Mouse (Mus musculus) right cerebral cortex, postnatal 4 days (tissue): Measurements from ENCODE around the gene Rd3.

Experiments
- DNase-seq: peaks from one replicate; pipeline ENCODE4 v3.0.0-alpha.2; 2022

Rd3 gene

DNA sequence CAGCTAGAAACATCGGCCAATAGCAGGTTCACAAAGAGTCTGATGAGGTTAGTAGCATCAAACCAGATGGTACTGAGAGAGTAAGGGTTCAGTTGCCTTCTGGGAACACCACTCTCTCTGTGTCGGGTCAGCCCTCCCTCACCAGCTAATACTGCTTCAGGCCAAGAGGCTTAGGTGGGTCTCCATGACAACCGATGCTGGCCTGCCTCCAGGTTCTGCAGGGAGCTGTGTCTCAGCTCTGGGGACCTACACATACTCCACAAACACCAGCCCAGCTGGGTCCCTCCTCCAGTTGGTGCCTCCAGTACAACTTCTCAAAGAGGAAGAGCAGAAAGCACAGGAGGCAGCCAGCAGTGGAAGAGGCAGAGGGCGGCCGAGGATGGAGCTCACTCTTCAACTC, at the start of gene Rd3:
Rd3 (plus strand) TSS at position 184 of the 400 bp plus-strand sequence.
- DNase-seq, result peak; percentile 76

DNA sequence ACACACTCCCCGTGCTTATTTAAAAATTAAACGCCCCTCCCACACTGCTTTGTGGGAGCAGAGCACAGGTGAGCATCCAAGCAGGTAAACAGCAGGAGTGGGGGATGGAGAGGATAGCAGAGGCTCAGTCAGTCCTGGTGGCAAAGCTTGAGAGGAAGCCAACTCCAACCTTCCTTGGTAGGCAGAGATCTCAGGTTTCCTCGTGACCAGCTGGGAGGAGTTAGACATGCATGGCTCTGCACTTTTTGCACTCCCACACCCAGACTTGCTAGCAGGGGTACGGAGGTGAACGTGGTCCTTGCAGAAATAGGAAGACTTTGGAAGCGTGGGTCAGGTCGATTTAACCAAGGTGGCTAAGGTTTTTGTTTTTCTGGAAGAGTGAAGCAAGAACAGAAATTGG, 48.8 kb upstream of the Rd3 start:
- no peak for DNase-seq

DNA sequence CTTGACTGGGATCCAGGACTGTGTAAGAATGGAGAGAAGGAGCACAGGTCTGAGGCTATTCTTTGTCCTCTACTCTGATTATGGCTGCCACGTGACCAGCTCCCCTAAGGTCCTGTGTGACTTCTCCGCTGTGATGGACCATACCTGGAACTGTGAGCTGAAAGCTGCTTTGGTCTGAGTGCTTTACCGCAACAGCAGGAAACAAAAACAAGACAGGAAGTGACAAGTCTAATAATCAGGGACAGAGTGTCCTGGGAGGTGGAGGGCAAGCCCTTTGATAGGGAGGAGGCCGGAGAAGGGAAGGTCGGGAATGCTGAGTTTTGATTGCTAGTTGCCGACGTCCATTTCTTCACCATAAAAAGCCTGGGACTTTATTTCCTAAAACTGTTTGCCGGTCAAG, 48.1 kb upstream of the Rd3 start:
- no peak for DNase-seq

DNA sequence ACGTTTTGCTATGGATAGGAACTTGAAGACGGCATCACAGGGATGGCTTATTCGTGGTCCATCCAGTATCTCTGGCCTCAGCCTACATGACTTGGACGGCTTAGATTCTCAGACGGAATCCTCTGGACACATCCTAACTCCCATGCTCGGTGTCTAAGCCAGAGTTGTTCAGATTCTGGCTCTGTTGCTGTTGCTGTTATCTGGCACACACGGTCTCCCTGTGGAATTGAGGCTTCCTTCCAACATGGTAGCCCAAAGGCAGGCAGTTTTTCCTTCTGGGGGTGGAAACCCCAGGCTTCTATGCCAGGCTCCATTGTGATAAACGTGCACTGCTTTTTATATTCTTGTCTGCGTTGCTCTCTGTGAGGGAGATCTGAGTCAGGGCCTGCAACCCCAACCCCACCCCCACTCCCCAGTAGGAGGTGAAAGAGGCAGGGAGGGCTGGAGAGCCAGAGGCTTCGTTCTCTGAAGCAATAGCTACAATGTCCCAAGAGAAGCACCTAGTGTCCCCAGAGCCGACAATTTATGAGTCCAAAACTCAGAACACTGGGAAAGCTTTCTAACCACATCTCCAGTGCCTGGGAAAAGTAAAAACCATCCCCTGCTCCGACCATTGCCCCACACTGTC, 47.2 kb upstream of the Rd3 start:
- DNase-seq, result no peak

DNA sequence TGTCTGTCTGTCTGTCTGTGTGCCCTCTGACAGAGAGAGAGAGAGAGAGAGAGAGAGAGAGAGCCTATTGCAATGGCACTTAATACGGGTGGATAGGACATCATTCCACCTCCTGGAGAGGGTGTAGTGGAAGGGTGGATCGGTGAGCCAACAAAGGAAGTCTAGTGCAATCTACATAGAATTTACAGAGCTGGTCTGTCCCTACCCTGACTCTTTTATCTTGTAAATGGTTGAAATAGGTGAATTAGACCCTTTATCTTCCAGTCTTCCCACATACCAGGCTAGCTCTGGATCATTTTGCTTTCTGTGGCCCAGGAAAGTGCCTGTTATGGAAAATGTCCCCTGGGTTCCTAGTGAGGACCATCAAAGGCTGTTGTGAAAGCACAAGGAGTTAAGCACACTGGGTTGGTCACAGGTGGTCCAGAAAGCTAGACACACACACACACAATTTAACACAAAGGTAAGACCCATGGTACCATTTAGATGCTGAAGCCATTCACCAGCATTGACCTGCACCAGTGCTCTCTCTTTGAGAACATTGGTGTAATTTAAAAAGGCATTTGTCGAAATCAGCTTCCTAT, 46.6 kb upstream of the Rd3 start:
- DNase-seq, result no peak

DNA sequence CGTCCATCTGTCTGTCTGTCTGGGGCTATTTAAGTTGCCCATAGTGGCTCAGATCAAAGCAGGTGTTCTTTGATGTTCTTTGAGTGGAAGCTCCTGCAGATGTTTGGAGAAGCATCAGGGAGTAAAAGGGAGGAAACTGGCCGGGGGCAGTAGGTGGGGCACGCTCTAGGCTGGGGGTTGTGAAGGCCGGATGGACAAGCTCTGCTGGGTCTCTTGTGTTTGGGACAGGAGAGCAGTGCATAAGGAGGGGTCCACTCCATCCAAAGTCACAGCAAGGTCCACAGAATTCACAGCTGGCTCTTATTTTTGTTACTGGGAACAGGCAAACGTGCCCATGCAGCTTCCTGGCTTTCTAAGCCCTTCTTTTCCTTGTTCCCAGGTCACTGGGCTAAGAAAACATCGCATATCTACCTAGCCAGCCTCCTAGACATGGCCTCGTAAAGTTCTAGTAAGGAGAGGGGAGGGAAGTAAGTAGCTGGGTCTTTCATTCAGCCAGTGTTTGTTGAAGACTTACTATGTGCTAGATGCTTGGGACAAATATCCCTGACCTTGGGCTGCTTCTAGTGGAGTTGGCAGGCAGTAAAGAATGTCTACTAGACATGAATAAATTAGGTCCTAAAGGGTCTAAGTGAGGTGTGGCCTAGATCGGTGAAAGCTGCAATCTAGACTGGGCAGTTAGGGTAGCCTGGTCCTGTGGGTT, 44.7 kb upstream of the Rd3 start:
- no peak for DNase-seq

DNA sequence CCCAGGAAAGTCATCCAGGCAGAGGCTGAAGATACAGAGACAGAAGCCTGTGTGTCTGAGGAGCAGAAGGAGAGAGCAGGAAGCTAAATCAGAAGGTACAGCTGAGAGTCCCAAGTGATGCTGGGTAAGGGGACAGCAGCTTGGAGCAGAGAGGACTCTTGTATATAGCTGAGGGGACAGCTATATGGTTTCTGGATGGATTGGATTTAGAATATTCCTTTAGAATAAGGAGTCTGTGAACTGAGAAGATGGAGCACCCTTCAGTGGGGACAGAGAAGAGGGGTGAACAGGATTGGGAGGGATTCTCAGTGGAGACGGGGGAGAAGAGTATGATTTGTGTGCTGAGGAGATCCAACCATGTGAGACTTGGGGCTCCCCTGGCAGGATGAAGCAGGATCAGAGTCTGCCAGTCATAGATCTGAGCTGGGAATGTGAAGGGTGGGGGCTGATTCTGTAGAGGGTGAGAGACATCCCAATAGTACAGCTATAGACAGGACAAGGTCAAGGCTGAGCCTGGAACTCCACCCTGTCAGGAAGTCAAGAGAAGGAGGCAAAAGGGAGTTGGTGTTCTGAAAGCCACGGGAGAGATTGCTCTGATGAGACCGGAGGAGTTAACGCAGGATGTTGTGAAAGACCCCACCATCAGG, 44.1 kb upstream of the Rd3 start:
- no peak for DNase-seq

DNA sequence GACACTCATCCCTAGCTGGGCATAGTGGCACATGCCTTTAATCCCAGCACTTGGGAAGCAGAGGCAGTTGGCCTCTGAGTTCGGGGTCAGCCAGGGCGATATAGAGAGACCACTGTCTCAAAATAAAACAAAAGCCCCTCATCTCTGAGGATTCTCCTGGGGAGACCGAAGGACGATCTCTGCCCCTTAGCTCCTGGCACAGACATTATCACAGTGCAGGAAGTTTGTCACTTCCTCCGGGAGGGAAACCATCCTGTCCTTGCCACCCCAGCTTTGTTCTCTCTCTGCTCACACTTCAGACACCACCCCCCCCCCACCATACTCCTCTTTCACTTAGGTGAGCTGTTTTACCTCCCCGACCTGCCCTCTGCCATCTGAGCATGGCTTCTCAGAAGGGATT, 33.5 kb upstream of the Rd3 start:
- DNase-seq, result no peak

DNA sequence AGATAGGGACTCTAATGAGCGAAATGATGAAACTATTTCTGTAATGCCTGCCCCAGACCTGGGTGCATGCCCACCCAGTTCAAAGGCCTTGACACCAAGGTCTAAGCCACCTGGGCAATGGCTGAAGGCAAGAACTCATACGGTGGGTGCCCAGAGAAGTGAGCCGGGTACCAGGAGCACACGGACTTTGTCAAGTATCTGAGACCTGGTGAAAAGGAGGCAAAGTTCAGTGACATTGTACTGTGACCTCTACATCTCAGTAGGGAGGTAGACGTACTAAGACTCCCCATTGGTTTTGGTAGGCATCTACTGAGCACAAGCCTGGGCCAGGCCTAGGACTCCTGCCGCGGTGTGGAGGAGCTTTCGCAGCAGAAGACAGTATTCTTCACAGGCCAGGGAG, 31.8 kb upstream of the Rd3 start:
- no peak for DNase-seq

DNA sequence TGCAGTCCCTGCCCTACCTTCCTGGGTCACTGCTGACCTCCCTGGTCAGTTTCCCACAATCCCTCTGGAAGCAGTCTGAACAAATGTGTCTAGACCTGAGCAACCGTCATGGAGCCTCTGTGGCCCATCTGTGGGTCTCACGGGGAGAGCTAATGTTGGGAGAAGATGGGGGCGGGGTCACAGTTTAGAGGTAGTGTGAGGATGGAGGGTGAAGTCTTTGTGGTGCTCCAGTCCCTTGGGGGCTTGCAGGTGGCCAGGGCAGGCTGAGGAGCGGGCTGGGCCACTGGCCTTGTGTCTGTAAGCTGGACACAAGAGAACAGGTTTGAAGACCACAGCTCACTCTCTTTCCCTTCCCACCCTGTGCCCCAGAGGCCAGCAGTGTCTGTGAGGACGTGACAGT, 31.4 kb upstream of the Rd3 start:
- DNase-seq, result no peak

DNA sequence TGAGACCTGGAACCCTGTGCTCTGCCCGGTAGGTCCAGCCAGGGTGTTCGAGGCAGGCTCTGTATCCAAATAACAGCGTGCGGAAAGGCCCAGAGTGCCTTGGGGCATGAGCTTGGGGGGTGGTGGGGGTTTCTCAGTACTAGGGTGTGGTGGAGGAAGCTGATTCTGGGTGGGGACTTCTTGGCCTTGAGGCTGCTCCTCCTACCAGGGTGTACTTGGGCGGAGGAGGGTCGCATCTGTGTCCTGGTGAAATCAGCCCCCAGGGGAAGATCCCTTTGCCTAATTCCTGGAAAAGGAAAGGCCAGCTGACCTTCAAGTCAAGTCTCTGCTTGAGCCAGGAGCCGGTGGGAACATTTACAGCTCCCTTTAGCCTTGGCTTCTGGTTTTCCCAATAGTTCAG, 30.9 kb upstream of the Rd3 start:
- DNase-seq, result no peak

DNA sequence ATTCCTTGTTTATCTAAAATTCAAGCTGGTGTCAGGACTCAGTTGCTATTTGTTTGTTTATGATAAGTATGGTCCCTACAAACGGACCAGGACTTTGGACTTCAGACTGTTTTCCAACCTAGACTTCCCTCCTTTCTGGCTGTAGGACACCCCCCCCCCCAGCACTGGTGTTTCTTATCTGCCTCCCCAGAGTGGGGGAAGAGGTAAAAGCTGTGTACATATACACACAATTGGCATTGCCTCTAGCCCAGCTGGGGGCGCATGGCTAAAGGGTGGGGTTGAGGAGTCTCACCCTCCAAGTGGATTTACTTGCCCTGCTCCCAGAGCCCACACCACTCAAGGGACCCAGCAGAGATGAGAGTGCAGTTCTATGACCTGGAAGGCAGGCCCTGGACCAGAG, 30.3 kb upstream of the Rd3 start:
- no peak for DNase-seq

DNA sequence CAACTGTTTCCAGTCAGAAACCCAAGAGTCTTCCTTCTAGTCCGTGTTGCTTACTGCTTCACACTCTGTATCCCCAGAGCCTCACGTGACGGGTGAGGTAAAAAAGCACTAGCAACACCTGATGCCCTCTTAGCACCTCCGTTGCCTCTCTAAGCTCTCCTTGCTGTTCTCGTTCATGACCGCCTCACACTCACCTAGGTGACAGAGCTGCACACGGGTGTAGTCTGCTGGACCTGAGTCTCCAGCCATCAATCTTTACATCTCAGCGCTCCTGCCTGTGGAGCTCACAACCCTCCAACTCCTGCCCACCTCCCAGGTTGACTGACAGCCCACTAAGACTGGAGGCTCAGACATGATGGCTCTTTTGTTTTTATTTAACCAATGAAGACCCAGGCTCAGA, 29.4 kb upstream of the Rd3 start:
- no peak for DNase-seq

DNA sequence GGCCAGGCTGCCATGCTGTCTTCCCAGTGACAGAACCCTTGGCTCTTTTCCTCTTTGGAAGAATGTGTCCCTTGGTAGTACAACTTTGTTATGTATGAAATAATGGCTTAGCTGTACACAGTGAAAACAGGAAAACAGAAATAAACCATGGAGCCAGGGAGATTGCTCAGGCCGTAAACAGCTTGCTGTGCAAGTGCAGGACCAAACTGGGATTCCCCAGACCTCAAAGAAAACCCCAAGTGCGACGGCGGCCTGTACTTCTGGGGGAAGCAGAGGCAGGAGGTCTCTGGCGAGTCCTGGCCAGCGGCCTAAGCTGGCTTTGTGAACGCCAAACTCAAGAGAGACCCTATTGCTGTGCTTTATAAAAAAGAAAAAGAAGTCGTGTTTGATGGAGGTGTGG, 28.6 kb upstream of the Rd3 start:
- DNase-seq, result no peak

DNA sequence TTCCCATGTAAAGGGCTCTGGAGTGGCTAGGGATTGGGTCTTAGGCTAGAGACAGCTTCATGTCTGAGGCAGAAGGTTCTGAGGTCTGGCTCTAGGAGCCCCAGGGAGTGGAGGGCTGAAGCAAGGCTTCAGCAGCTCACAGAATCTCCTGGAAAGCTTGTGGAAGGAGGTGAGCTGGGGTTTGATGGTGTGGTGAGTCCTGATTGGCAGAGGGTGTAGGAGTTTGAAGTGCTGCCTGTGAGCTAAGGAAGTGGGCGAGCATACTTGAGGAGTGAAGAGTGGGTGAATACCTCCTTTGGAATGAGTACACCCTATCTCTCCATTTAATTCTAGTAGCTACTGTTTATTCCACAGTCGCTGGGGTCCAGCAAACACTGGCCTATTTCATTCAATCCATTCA, 26.6 kb upstream of the Rd3 start:
- no peak for DNase-seq

DNA sequence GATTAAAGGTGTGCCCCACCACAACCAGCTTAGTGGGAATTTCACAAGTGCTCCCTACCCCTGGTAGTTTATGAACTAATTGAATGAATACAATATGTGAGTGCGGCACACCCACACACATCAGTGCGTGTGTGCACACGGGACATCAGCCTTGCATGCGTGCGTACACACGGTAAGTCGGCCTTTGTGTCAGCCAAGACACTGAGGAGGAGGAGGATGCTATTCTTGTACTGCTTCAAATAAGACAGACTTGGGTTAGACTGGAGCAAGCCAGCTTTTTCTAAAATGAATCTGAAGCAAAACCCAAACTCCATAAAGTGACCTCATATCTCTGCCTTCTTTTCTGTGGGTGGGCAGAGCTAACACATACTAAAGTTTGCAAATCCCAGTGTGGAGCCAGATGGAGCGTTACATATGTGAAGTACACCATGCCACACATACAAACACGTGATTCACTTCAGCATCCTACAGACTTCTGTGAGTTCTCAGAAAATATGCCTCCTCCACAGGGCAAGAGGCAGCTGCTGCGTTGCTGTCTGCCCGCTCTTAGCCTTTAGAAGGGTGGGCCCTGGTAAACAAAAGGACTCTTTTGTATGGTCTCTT, 24.3 kb upstream of the Rd3 start:
- DNase-seq, result no peak

DNA sequence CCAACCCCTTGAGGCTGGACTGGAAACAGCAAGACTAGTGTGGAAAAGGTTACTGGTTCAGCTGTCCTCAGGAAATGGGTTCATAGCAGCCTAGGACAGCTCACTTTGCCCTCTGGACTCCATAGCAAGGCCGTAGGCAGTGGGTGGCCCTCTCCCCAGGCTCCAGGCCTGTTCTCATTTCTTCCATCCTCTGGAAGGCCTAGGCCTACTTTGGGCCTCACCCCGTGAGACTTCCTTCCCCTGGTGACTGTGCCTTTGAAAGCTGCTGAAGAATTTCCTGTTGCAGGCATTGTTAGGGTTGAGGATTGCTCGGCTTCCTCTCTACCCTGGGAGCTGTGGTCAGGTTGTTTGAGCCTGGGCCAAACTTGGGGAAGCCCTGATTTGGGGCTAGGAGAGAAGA, 22.1 kb upstream of the Rd3 start:
- DNase-seq, result no peak

DNA sequence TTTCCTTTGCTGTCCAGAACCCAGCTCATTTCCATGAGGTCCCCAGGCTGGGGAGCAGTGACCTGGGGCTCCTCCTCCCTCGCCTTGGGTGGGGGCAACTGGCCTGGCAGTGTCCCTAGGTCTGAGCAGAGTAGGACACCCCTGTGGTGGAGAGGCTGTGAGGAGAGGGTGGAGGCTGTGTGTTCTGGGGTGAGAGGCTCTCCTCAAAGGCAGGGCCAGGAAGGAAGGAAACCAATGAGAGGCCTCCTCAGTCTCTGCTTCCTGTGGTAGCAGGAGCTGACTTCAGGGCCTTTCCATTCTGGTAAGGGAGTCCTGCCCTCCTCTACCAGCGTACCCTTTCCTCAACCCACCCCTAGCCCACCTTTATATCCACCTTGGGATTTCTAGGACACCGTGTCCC, 20.9 kb upstream of the Rd3 start:
- DNase-seq, result no peak

DNA sequence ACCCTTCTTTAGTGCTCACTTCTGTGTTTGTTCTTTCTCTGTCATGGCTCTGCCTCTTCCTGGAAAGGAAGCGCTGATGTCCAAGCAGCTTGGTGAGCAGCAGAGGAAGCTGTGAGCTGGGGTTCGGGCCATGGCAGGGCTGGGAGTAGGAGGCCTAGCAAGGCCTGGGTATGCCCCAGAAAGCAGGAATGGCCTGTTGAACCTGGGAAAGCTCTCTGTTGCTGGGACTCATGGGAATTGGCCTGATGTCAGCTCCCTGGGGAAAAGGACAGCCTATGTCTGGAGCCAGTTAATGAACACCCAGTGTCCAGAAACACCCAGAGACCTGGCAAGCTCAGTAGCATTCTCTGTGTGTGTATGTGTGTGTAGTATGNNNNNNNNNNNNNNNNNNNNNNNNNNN, 20.3 kb upstream of the Rd3 start:
- DNase-seq, result no peak

DNA sequence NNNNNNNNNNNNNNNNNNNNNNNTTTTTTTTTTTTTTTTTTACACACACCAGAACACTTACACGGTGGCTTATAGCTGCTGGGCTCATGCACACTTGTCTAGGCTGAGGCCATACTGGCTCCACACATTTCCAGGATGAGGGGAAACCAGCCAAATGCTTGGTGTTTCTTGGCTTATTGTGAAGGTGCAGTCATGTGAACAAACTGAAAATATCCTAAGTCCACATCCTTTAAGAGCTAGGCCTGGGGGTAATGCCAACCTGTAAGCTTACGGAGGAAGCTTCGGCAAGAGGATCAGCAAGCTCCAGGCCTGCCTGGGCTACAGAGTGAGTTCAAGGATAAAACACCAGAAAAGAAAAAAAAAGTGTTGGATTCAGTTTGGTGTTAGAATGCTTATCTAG, 19.8 kb upstream of the Rd3 start:
- DNase-seq, result no peak

DNA sequence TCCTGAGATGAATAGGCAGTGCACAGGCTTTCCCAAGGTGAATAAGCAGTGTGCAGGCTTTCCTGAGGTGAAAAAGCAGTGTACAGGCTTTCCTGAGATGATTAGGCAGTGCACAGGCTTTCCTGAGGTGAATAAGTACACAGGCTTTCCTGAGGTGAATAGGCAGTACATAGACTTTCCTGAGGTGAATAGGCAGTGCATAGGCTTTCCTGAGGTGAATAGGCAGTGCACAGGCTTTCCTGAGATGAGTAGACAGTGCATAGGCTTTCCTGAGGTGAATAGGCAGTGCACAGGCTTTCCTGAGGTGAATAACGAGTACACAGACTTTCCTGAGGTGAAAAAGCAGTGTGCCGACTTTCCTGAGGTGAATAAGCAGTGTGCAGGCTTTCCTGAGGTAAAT, 16.2 kb upstream of the Rd3 start:
- no peak for DNase-seq

DNA sequence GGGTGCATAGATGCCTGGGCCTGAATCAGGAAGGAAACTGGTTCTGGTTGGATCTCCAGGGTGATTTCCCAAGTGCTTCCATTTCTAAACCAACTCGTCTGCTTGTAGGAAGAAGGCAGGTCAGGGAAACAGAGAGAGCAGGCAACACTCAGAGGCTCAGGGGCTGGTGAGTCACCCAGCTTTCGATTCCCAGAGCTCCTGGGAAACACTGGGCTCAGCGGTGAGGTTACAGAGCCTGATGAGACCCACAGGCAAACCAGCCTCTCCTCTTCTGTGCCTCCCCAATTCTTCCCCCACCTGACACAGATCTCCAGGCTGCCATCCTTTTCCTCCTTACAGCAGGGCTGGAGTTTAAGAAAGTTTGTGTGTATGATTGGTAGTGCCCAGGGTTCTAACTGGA, 13.8 kb upstream of the Rd3 start:
- DNase-seq, result no peak

DNA sequence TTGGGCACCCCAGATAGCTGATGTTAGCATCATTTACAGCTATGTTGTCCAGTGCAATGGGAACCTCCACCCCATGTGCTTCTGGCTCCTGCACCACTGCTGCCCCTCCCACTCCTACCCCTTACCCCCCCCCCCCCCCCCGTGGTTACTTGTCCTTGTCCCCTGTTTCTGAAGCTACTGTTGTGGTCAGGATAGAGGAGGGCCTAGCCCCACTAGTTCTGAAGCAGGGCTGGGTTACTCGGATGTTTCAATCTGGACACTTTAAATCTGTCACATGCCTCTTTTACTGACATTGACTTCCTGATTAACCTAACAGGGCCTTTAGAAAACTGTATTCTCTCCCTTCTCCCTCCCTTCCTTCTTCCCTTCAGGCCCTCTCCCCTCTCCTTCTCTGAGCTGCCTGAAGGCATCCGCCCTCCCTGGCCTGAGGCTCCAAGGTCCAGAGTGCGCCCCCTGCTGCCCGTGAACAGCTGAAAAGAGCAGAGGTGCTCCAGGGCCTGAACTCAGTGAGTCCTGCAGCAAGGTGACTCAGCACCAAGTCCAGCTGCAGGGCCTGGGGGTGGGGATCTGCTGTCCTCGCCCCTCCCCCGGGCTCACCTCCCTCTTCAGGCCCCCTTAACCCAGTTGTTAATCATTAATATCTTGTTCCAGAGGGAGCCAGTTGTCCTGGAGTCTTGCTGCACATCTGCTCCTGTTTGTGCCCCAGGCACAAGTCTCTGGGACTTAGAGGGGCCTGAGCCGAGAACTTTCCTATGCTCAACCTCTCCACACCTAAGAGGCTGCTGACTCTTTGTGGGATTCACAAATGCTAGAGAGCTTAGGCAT, 13.0 kb upstream of the Rd3 start:
- DNase-seq, result peak; percentile 85
